Mouse (Mus musculus) heart, postnatal 0 days (tissue): ENCODE data around the gene Fam98b.

Source experiments
- CTCF ChIP-seq: IDR thresholded peaks from 2 replicates; pipeline ENCODE4 v1.5.1; 2016; ENCODE audit warnings: antibody characterized with exemption, control low read depth, low read depth
- EP300 ChIP-seq: IDR thresholded peaks from 2 replicates; pipeline ENCODE4 v1.6.1; 2016; ENCODE audit warnings: antibody characterized with exemption, low read depth

DNA sequence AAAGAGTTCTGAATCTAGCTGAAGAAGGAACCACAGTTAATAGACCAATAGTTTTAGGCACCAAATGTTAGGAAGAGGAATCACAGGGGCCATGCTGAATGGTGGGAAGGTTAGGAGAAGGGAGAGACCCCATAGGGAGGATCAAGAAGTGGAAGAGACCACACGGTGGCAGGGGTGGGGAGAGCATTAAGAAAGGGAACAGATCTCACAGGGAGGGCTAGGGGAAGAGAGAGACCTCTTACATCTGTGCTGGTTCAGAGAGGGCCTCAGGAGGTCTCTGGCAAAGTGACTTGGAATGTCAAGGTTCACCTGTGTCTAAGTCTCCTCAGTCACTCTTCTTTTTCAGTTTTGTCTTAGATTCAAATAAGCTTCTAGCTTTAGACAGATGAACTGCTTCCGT lies 62.5 kb downstream of the Fam98b start:
- TF ChIP-seq CTCF (no peak), EP300 (no peak)
